Mouse (Mus musculus) layer of hippocampus, postnatal 10 days (tissue): ENCODE measurements around the gene Gm12216. TPM values are rescaled to one million over a fixed set of nuclear protein-coding genes. Genes with fewer than 3 reads are reported as not detected.
"Not testable (repeated sequence)": the region's sequence is repeated elsewhere in the genome, so short reads cannot be mapped to it uniquely, and the experiment has no call there.

Source experiments
- DNase-seq, 2 experiments: peaks; one replicate each; pipeline ENCODE4 v3.0.0; 2021; ENCODE audit warnings: low spot score in 2 of 2
- long read RNA-seq: library from polyadenylated mRNA; stranded (forward); transcript quantifications from one replicate; pipeline ENCODE4 v2.0.0, GENCODE M21; 2023
- total RNA-seq, 2 experiments: library from RNA; stranded (reverse); gene quantifications; 2 replicates each; pipeline ENCODE4 v1.2.3; 2021

Gm12216 gene
- total RNA-seq: 1 to 10 TPM; 1.4 to 3.6 TPM
- long read RNA-seq, partial matches to known transcripts: 0 of 1 reads
- long read RNA-seq, other reads (novel, unspliced or antisense): 1 of 1 reads

DNA sequence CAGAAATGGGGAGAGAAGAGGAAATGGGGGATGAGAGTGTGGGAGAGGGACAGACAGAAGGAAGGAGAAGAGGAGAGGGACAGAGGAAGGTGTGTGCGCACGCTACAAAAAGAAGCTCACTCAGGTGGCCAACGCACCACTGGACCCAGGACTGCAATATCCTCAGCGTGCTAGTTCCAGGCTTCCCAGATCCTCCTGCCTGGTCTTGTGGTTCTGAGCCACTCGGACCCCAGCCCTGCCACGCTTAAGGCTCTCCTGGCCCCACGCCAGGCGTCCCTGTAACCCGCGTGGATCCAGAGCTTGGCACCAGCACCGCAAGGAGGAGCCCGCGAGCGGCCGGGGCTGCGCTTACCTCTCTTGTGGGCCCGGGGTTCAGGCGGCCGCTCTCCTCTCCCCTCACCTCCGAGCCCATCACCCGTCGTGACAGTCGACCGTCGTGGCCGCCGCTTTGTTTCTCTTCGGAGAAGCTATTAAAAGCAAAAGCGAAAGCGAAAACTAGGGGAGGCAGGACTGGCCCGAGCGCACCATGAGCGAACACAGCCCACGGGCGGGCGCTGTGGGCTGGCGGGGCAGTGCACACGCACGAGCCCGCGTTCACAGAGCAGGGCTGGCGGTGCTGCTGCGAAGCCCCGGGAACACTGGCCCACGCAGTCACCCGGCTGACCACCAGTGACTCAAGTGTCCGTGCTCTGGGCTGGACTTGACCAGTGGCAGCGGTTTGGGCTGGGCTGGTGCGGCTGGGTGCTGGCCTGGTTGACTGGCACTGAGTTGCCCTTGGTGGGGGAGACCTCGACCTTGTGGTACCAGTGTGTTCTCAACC lies at the start of gene Gm12216:
Gm12216 (minus strand) TSS at position 496 of the 820 bp plus-strand sequence.
- peak; percentile 30 to 45 for DNase-seq

DNA sequence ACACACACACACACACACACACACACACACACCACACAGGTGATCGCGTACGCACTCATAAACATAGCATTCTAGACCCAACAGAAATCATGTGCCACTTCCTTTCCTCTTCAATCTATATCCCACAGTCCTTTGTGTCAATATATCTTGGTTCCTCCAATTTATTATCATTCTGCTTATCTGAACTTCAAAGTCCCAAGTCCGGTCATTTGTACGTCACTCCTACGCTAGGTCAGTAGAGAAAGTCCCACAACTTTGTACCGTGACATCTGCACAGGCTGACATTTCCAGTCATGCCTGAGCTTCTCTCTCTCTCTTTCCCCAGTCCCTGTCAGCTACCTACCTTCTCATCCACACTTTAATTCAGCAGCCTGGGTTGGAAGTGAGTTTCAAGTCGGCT lies 49.6 kb upstream of the Gm12216 start:
- no peak for DNase-seq

DNA sequence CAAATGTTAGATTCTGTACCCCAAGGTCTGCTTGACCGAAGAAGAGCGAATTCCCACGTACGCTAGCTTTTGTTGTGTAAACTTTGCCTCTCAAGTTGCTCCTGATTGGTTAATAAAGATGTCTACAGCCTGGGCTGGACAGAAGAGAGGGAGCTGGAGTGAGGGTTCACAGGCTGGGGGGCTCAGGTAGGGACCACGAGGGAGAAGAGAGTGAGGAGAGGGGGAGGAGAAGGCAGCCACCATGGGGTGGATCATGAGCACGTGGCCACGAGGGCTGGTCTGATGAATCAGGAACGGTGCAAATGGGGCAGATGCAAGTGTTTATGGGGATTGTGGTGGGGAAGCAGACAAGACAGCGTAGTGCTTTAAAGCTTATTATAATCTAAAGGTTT lies 45.5 kb upstream of the Gm12216 start:
- no peak for DNase-seq

DNA sequence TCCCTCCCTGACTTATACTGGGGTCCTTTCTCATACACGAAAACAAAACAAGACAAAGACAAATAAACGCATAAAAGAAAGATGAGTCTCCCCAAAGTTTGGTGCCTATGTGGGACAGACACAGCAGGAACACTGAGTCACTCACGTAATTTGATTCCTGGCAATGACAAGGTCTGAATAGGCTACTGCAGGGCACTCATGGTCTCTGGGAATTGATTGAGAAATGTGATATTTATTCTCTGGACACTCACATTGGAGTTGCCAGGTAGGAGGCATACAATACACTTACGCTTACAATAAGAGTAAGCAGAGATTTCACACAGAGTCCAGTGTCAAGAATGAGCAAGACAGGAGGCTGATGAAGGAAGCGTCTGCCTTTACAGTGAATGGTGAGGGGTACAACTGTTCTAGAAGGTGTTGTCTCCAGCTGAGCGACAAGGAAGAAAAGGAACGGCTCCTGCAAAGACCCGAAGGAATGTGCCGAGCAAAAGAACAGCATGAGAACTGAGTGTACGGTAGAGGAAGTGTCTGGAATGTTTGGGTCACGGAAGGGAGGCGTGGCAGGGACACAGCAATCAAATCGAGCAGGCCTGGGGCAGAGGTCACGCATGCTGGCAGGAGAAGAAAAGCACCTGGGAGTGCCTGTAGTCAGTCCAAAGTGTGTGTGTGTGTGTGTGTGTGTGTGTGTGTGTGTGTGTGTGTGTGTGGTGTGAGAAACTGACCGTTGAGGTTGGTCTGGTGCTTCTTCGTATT lies 44.9 kb upstream of the Gm12216 start:
- DNase-seq: no peak

DNA sequence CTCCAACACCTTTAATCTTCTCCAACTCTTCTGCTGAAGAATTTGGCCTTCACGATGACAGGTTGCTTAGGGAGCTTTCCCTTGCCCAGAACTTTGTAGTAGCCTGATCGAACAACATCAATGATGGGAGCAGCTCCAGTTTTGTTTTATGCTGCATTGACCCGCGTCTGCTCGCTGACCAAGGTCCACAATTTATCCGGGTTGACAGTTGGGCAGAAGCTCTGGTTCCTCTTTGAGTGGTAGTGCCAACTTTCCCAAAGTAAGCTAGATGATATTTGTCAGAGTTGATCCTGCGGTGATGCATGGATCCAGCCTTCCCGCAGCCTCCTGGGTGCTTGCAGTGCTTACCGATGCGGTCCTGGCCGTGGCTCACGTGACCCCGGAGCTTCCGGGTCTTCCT lies 43.7 kb upstream of the Gm12216 start:
- DNase-seq: no peak

DNA sequence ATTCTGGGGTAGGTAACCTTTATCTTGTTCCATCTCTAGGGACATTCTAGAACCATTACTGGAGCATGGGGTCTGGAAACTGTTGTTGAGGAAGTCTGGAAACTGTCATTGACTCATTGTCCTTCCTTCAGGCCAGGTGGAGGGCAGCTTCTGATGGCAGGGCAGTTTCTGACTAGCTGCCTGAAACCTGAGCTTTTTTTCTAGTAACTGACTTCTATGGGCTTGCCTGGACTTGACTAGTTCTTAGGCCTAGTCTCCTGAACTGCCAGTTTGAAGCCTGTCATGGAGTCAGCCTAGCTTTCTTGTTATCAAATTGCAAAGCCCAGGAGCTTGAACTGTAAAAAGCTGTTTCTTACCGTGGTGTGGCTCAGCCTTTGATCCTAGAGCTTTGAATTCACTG lies 41.9 kb upstream of the Gm12216 start:
- DNase-seq: no peak

DNA sequence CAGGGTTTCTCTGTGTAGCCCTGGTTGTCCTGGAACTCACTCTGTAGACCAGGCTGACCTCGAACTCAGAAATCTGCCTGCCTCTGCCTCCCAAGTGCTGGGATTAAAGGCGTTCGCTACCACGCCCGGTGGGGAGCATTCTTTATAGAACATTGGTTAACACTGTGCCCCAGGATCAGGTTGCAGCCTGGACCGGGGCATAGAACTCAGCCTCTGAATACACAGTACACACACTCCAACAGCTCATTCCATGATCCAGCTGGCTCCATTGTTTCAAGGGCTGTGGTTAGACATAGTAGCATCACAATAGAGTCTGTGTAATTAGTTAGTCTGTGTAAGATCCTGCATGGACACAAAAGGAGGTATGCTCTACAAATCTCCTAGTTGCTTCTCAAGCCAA lies 40.9 kb upstream of the Gm12216 start:
- DNase-seq: no peak

DNA sequence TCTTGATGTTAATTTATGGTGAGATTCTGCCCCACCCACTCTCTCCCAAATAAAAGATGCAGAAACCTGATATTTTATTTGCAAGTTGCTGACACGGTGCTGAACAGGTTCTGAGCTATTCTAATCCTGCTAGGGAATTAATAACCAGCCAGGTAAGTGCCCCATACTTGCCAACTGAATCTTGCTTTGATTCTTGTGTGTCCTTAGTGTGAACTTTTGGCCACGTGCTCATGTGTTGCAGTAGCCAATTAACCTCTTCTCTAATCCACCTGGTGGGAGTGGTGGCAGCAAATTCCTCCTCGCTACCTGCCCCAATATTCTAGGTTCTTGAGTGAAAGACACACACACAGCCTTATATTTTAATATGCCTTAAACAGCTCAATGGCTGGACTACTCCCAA lies 39.9 kb upstream of the Gm12216 start:
- no peak for DNase-seq

DNA sequence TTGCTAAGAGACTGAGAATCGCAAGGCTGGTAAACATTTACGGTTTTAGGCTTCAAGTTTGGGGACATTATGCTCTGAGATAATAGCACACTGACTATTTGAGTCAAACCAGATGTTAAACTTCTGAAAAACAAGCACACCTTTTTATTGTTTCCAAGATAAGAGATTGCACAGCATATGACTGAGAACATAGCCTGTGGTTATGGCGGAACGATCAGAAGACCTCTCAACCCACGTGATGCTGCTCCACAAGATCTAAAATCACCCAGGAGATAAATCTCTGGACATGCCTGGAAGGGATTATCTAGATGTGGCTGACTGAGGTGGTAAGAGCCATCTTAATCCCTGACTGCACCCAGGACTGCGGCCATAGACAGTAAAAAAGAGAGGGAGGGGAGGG lies 37.9 kb upstream of the Gm12216 start:
- no peak for DNase-seq

DNA sequence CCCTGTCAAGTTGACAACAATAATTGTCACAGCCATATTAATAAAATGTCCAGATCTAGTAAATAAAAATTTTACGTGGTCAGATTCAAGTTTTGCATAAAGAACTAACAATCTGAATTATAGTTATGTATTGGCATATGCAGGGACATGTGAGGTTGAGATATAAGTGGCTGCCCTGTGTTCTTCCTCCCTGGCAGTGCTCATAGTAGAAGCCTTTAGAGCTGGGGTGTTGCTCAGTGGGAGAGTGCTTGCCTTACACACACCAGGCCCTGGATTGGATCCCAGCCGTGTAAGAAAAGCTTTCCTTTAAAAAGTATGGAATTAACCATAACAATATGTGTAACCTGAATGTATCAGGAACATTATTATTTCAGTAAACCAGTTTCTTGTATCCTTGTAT lies 34.4 kb upstream of the Gm12216 start:
- DNase-seq: no peak

DNA sequence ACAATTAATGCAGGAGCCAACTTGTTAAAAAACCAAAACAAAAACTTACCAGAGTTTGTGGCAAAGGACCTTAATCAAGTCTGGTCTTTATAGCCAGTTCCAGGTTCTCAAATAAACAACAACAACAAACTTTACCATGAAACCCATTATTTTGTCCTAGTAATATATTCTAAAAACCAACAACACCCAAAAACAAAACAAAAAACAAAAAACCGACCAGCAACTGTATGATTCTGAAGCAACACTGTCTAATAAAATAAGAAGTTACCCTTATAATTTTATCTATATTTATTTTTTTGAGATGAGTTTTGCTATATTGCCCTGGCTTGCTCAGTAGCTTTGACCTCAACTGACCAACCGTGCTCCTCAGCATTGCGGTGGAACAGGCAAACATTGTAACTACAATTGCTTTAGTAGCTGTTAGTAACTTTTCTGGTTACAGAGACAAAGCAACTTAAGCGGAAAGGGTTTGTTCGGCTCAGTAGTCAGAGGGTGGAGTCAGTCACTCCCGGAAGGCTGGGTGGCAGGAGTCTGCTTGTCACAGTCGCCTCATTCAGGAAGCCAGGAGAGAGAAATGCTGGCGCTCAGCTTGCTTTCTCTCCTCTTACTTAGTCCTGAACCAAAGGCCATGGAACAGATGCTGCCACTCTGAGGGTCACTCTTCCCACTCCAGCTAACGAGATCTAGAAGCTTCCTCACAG lies 33.8 kb upstream of the Gm12216 start:
- no peak for DNase-seq

DNA sequence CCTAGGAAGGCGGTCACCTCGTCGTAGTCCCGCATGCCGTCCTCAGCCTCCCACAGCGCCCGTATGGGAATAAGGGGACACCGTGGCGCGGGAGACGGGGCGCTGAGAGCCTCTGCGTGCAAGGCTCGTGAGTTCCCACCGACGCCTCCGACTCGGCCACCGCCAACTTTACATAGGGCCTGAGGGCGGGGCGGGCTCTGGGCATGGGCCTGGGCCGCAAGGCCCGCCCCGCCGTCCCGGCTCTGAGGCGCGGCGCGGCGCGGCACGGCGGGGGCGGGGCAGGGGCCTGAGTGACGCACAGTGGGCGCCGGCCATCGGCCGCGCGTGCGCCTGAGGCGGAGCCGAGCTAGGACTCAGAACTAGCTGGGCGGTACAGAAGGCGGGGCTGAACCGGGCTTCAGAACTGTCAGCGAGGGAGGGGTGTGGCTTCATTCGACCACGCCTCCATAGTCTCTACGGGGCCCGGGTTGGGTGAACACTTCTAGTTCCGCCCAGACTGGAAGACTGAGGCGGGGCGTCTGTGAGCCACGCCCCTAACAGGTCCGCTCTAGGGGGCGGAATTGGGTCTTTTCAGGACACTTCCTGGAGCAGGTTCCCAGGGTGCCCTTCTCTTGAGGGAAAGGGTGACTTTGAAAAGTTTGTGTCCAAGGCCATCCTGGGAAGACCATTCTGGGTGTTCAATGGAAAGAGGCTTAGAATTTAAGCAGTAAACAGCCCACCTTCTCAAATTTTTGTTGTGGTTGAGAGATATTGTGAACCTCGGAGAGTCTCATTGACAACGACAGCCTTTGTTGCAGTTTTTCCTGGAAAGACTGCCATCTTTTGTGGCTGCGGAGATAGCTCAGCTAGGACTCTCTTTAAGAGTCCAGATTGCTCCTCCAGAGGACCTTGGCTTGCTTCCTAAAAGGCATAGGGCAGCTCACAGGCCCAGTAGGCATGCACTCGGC lies 32.7 kb upstream of the Gm12216 start, which contains the start of gene Slc22a5:
Slc22a5 (minus strand) TSS at position 156 of the 947 bp plus-strand sequence.
- peak; percentile 98 to 99 for DNase-seq

DNA sequence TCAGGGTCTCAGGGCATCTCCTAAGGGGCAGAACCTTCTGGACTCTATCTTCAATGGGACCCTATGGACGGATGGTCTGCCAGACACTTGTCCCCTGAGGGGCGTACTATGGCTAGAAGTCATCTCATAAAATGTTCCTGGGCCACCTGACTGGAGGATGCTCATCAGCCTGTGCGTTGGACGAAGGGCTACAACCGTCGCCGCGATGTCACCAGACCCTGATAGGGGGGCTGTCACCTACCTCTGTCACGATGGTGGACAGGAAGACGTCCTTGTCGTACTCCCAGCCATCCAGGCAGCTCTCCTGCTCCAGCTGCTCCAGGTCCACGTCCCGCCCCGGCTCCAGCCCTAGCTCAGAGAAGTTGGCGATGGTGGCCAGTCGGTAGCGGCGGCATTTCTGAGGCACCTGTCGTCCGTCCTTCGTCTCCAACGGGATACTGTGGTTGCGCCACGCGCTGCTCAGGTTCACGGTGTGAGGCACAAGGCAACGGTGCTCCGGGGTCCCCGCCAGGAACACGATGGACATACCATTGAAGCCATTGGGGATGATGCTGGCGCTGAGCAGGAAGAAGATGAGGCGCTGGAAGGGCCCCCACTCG lies 31.9 kb upstream of the Gm12216 start:
- DNase-seq: no peak

DNA sequence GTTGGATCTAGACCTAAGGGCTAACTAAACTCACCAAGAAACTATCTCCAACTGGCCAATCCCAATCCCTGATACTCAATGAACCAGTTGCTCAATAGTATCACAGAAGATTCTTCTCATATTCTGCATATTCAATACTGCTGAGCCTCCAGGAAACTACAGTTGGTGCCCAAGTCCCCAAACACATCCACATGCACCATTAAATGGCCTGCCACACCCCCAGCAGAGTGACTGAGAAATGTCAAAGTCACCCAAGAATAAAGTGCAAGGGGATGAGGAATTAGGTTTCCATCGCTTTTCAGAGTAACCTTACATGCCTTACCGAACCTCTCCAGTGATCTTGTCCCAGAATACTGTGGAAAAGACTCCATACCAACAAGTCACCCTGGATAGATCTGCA lies 31.2 kb upstream of the Gm12216 start:
- DNase-seq: no peak

DNA sequence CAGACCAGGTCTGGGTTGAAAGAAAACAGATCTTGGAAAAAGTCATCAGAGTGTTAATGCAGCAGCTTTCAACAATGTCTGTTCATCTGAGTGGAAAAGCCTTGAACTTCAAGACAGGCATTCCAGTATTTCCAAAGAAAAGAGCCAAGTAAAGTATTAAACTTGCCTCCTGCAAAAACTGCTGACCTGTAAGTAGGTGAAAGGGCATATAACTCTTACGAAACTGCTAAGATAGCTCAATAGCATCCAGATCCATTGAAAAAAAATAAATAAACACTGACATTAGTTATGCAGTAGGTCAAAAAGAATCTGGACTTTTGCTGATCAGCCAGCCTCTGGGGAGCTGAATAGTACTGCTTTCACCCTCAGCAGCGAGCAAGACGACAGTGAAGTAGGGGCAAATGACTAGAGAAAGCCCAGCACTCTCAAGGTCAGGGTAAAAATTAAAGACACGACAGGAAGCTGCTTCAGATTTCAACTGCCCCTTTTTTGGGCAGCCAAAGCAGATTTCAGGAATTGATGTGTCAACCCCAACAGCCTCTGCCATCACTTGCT lies 30.1 kb upstream of the Gm12216 start:
- DNase-seq: no peak

DNA sequence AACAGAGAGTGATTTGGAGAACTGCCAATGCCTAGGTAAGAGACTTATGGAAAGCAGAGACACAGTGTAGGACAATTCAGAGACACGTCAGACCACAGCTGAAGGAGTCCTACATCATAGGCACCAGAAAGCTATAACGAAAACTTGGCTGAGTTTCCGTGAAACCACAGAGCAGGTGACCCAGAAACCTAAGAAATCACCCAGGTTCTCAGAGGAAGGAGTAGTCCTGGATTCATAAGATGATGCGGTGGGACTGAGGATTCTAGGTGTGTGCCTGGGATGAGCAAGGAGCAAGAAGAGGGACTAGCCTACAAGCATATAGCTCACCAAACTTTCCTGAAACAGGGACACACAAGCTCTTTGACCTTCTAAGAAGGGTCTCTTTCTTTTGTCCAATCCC lies 29.2 kb upstream of the Gm12216 start:
- no peak for DNase-seq

DNA sequence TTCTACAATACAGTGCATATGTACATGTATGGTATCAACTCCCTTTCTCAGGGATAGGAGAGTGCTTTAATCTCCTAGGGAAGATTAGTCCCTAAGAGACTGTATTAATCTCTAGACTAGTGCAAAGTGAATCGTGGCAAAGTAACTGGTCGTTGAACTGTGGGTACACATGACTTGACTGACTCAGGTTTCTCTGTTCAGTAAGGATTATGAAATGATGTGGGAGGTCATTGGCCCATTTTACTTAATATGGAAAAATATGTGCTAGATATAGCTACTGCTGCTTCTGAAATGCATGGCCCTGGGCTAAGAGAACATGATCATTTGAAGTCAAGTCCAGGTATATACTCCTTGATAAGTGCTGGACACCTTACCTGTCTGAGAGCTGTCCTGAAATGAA lies 24.2 kb upstream of the Gm12216 start:
- no peak for DNase-seq

DNA sequence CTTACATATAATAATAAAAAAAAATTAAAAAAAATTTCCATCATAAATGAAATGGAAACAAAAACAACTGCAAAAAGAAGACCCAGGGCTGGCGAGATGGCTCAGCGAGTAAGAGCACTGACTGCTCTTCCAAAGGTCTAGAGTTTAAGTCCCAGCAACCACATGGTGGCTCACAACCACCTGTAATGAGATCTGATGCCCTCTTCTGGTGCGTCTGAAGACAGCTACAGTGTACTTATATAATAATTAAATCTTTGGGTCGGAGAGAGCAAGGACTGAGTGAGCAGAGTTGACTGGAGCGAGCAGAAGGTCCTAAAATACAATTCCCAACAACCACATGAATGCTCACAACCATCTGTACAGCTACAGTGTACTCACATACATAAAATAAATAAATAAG lies 19.0 kb upstream of the Gm12216 start:
- DNase-seq: not testable (repeated sequence)

DNA sequence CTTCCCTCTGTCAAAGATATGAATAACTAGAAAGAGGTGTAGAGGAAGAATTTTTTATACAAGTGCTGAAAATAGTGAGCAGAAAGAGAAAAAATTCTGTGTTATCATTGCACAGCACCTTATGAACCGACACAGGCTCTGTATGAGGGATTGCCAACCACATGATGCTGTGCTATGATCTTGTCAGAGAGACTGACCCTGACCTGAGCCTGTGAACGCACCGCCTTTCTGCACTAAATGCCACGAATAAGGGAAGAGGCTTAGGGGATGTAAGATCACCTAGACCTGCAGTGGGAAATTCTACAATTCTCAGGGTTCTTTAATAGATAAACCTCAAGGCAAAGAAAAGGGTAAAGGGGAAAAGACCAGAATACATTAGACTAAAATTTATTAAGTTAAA lies 17.4 kb upstream of the Gm12216 start:
- DNase-seq: no peak

DNA sequence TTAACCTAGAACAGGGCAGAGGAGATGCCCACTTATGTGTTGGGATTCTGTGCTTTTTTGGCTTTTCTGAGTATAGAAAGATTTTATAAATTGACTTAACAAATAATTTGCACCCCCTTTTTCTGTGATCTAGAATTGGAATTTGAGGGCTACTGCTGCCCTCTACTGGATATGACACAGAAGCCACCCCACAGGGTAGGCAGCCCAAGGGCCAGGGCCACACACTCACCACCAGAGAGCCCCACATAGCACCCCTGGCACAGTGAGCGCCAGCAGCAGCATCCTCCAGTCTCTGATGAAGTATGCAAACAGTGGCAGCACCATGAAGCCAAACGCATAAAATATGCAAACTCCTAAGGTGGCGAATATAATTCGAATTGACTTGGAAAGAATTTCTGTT lies 15.7 kb upstream of the Gm12216 start:
- peak; percentile 13 to 23 for DNase-seq
